Mouse (Mus musculus): ENCODE measurements around the gene Rph3al.

GRCm38 (mm10) chr11:75934425-75934824 is 3.8 kb downstream of the Rph3al start:
- TF ChIP-seq CTCF (conservative IDR thresholded peaks at IDR 0.05; ENCODE audit: insufficient read depth, insufficient read length, low read depth, low read length) = no peak
- no peak for TF ChIP-seq POLR2A (IDR thresholded peaks at IDR 0.05; ENCODE audit: low read depth, low read length)
